ENCODE assay signal across 8 mouse cellular contexts in the genomic region with DNA sequence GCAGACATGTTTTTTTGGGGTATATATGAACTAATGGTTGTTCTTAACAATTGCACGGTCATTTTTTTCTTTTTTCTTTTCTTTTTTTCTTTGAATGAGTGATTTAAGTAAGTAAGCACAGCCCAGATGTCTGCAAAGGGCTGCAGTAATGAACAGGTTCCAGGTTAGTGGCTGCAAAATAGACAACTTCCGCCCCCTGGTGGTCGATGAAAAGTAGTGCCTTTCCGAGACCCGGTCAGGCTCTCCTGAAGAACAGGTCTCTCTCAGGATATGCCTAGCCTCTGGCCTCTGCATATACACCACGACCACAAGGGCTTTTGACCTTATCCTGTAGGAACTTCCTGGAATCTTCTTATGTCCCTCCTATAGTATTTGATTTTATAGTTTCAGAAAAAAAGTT. TPM values are rescaled to one million over a fixed set of nuclear protein-coding genes. Genes with fewer than 3 reads are reported as not detected.
DNase-seq lines count a peak whose midpoint lies in the region; ATAC-seq and TF ChIP-seq lines count a peak whose summit lies in the region.

No protein-coding gene starts in this region.

- H3K27ac ChIP-seq in heart, adult 2 months, result no peak overlapping the region; the same call in 1 of the 2 replicates
- H3K27ac ChIP-seq in kidney, adult 2 months (ENCODE audit: insufficient read depth, low read depth, low read length), result no peak overlapping the region
- no peak overlapping the region for H3K27ac ChIP-seq in limb, embryonic 14.5 days (replicated peaks; ENCODE audit: low read depth, low read length)
- H3K27ac ChIP-seq in midbrain, postnatal 0 days (ENCODE audit: low read depth, low read length), result no peak overlapping the region

- H3K79me2 ChIP-seq in heart, adult 2 months (replicated peaks; ENCODE audit: control insufficient read depth, insufficient read depth, low read length), result no peaks in the 10 kb centered on the region

- no peaks in the 10 kb centered on the region for H3K27me3 ChIP-seq in heart, adult 2 months (ENCODE audit: control insufficient read depth, insufficient read depth, low read length)
- no peaks in the 10 kb centered on the region for H3K27me3 ChIP-seq in kidney, adult 2 months (replicated peaks; ENCODE audit: control insufficient read depth, insufficient read depth, low read length)
- H3K27me3 ChIP-seq in limb, embryonic 14.5 days (ENCODE audit: control insufficient read depth, insufficient read depth, low read length), result no peaks in the 10 kb centered on the region
- no peaks in the 10 kb centered on the region for H3K27me3 ChIP-seq in midbrain, postnatal 0 days (ENCODE audit: insufficient read depth, low read length)
- H3K27me3 ChIP-seq in splenic B cell, adult 2 months (ENCODE audit: control insufficient read depth, insufficient read depth, low read length, poor library complexity, severe bottlenecking), result no peaks in the 10 kb centered on the region

- TF ChIP-seq EP300 in heart, adult 2 months (IDR thresholded peaks at IDR 0.05; ENCODE audit: insufficient read depth, low read depth, low read length), result peak; percentile 91

- intact Hi-C loops in heart, adult 2 months (cut with DNase I), result no loop called here

- peak; percentile 77 for ATAC-seq in limb, embryonic 14.5 days (ENCODE audit: low FRiP score, low read depth)
- peak; percentile 65 for ATAC-seq in midbrain, postnatal 0 days (ENCODE audit: low FRiP score)

- TF ChIP-seq POLR2A in heart, adult 2 months (IDR thresholded peaks at IDR 0.05; ENCODE audit: insufficient read depth, low read depth, low read length), result 0 out of 2 replicates have a peak, but pooled peaks have one; percentile 58
- TF ChIP-seq POLR2A in kidney, adult 2 months (IDR thresholded peaks at IDR 0.05; ENCODE audit: low read depth, low read length), result no peak
- TF ChIP-seq POLR2A in limb, embryonic 14.5 days (IDR thresholded peaks at IDR 0.05; ENCODE audit: borderline replicate concordance, extremely low read depth, insufficient read depth, insufficient read length), result no peak

- no peaks in the 10 kb centered on the region for H3K36me3 ChIP-seq in heart, adult 2 months (ENCODE audit: control insufficient read depth, insufficient read depth, low read length)
- no peaks in the 10 kb centered on the region for H3K36me3 ChIP-seq in kidney, adult 2 months (ENCODE audit: control insufficient read depth, insufficient read depth, low read length)
- H3K36me3 ChIP-seq in limb, embryonic 14.5 days (ENCODE audit: control insufficient read depth, insufficient read depth, low read length), result no peaks in the 10 kb centered on the region
- H3K36me3 ChIP-seq in midbrain, postnatal 0 days (ENCODE audit: insufficient read depth, low read length), result no peaks in the 10 kb centered on the region
- H3K36me3 ChIP-seq in splenic B cell, adult 2 months (ENCODE audit: control insufficient read depth, insufficient read depth, low read length, poor library complexity, severe bottlenecking), result no peaks in the 10 kb centered on the region

- TF ChIP-seq CTCF in heart, adult 2 months (IDR thresholded peaks at IDR 0.05), result peak; percentile 90
- peak; percentile 85 for TF ChIP-seq CTCF in kidney, adult 2 months (conservative IDR thresholded peaks at IDR 0.05; ENCODE audit: insufficient read depth, insufficient read length, low read depth, low read length)
- TF ChIP-seq CTCF in midbrain, postnatal 0 days (IDR thresholded peaks at IDR 0.05), result peak; percentile 91

- no peaks in the 10 kb centered on the region for H3K9me3 ChIP-seq in limb, embryonic 14.5 days (ENCODE audit: control insufficient read depth, low read length)
- H3K9me3 ChIP-seq in midbrain, postnatal 0 days (ENCODE audit: low read length), result no peaks in the 10 kb centered on the region

- H3K4me3 ChIP-seq in heart, adult 2 months, result no peak overlapping the region
- no peak overlapping the region for H3K4me3 ChIP-seq in kidney, adult 2 months (ENCODE audit: insufficient read depth, low read depth, low read length)
- H3K4me3 ChIP-seq in limb, embryonic 14.5 days (replicated peaks; ENCODE audit: low read length), result no peak overlapping the region; the same call in 1 of the 2 replicates
- H3K4me3 ChIP-seq in midbrain, postnatal 0 days (ENCODE audit: low read depth, low read length), result peak overlapping the region; percentile 38

- peak overlapping the region; percentile 49 for H3K4me2 ChIP-seq in limb, embryonic 14.5 days (replicated peaks; ENCODE audit: low read depth, low read length, severe bottlenecking)
- peak overlapping the region; percentile 61 for H3K4me2 ChIP-seq in midbrain, postnatal 0 days (ENCODE audit: low read depth, low read length, poor library complexity, severe bottlenecking)

- H3K9ac ChIP-seq in heart, adult 2 months (ENCODE audit: low read depth, low read length), result no peak overlapping the region
- H3K9ac ChIP-seq in limb, embryonic 14.5 days (ENCODE audit: low read depth, low read length, severe bottlenecking), result no peak overlapping the region
- H3K9ac ChIP-seq in midbrain, postnatal 0 days (replicated peaks; ENCODE audit: low read length, poor library complexity, severe bottlenecking), result 0 out of 2 replicates have a peak overlapping the region, but pooled peaks have one; percentile 48

- WGBS in heart, adult 2 months, result under 1% methylated on average over 6 of the region's 6 CpGs
- under 1% methylated on average over 6 of the region's 6 CpGs for WGBS in kidney, adult 2 months
- WGBS in limb, embryonic 14.5 days, result 1% methylated on average over 6 of the region's 6 CpGs
- WGBS in midbrain, postnatal 0 days, result 2% methylated on average over 6 of the region's 6 CpGs

- H3K4me1 ChIP-seq in heart, adult 2 months (ENCODE audit: control insufficient read depth, insufficient read depth, low read length), result peaks cover 15% of the 10 kb centered on the region
- H3K4me1 ChIP-seq in kidney, adult 2 months (ENCODE audit: control insufficient read depth, insufficient read depth, low read length), result no peaks in the 10 kb centered on the region
- H3K4me1 ChIP-seq in limb, embryonic 14.5 days (ENCODE audit: control insufficient read depth, insufficient read depth, low read length), result peaks cover 41% of the 10 kb centered on the region
- no peaks in the 10 kb centered on the region; the same call in 1 of the 2 replicates for H3K4me1 ChIP-seq in midbrain, postnatal 0 days (ENCODE audit: insufficient read depth, low read length)

- DNase-seq in A20 (ENCODE audit: low read depth, low spot score), result peak; percentile 74
- peak; percentile 64 for DNase-seq in adrenal gland, adult 8-10 months
- DNase-seq in embryo, embryonic 11 days, result peak; percentile 86
- peak; percentile 78 to 80 for DNase-seq in heart, adult 2 months
- DNase-seq in kidney, adult 2 months, result peak; percentile 81
- peak; percentile 83 for DNase-seq in limb, embryonic 14.5 days (ENCODE audit: low spot score)
- DNase-seq in midbrain, postnatal 0 days (ENCODE audit: low spot score), result peak; percentile 86
- DNase-seq in splenic B cell, adult 2 months (ENCODE audit: low read depth, low spot score), result peak; percentile 61

RNA-seq across cellular contexts. Expression of a gene that starts 18.2 kb away (rescaled TPM):
- under 1 TPM; 0.35 to 0.98 (median 0.69) TPM for total RNA-seq in adrenal gland, adult 8-10 months (2022)
- total RNA-seq in heart, adult 2 months (2021), result 1,000 to 10,000 TPM in 1 of 2 experiments, 100 to 1,000 TPM in 1; 940 to 1,084 TPM
- 1,077 and 1,138 TPM in 2 replicates for polyA plus RNA-seq in heart, adult 2 months (2012; rRNA removed)
- polyA plus RNA-seq in kidney, adult 2 months (2012; rRNA removed), result 1.9 and 26.0 TPM in 2 replicates
- 37.7 and 44.1 TPM in 2 replicates for polyA plus RNA-seq in limb, embryonic 14.5 days (2012; rRNA removed)
- polyA plus RNA-seq in limb, embryonic 14.5 days (2014; fragmentation: Nextera tagmentation; extraction: Ambion mirVana), result 20.0 and 26.6 TPM in 2 replicates
- total RNA-seq in midbrain, postnatal 0 days (2014; rRNA removed), result 1.6 and 1.7 TPM in 2 replicates
- 1.1 and 1.2 TPM in 2 replicates for polyA plus RNA-seq in midbrain, postnatal 0 days (2015; fragmentation: Nextera tagmentation; extraction: Ambion mirVana)

RNA-seq across cellular contexts. Expression of a gene that starts 29.6 kb away (rescaled TPM):
- under 1 TPM in 2 of 4 experiments, not detected in 2; 0.14 to 0.23 TPM for total RNA-seq in adrenal gland, adult 8-10 months (2022)
- 1 to 10 TPM; 2.4 to 2.6 TPM for total RNA-seq in heart, adult 2 months (2021)
- polyA plus RNA-seq in heart, adult 2 months (2012; rRNA removed), result 7.9 and 9.2 TPM in 2 replicates
- polyA plus RNA-seq in kidney, adult 2 months (2012; rRNA removed), result 0.10 TPM in 1 of 2 replicates, not detected in the other
- 0.09 and 0.38 TPM in 2 replicates for polyA plus RNA-seq in limb, embryonic 14.5 days (2012; rRNA removed)
- polyA plus RNA-seq in limb, embryonic 14.5 days (2014; fragmentation: Nextera tagmentation; extraction: Ambion mirVana), result 0.25 and 0.50 TPM in 2 replicates
- total RNA-seq in midbrain, postnatal 0 days (2014; rRNA removed), result not detected in 2 replicates
- polyA plus RNA-seq in midbrain, postnatal 0 days (2015; fragmentation: Nextera tagmentation; extraction: Ambion mirVana), result 0.10 and 0.14 TPM in 2 replicates

RNA-seq across cellular contexts. Expression of a gene that starts 47.7 kb away (rescaled TPM):
- not detected for total RNA-seq in adrenal gland, adult 8-10 months (2022)
- not detected for total RNA-seq in heart, adult 2 months (2021)
- not detected in 2 replicates for polyA plus RNA-seq in heart, adult 2 months (2012; rRNA removed)
- polyA plus RNA-seq in kidney, adult 2 months (2012; rRNA removed), result not detected in 2 replicates
- polyA plus RNA-seq in limb, embryonic 14.5 days (2012; rRNA removed), result not detected in 2 replicates
- polyA plus RNA-seq in limb, embryonic 14.5 days (2014; fragmentation: Nextera tagmentation; extraction: Ambion mirVana), result not detected in 2 replicates
- not detected in 2 replicates for total RNA-seq in midbrain, postnatal 0 days (2014; rRNA removed)
- not detected in 2 replicates for polyA plus RNA-seq in midbrain, postnatal 0 days (2015; fragmentation: Nextera tagmentation; extraction: Ambion mirVana)

Comparison
In these comparisons a context has a peak if more than half of its experiments do, and no peak if none do; other contexts are left out.
1. RNA of a gene that starts 18.2 kb away (polyA plus RNA-seq): 1,077 to 1,138 TPM in heart, adult 2 months; 20.0 to 44.1 TPM in limb, embryonic 14.5 days, 1.9 to 26.0 TPM in kidney, adult 2 months and 1.1 to 1.2 TPM in midbrain, postnatal 0 days; every median in the first group is over 10 times any median in the second.
2. Peak in every context shown above with its lines, with median percentiles within 50 percentile points of each other: DNase-seq and CTCF ChIP-seq.